Mouse (Mus musculus): ENCODE measurements at regions not wholly inside any gene's neighbourhood (a gene's known extent, or its start where the extent isn't known, plus 50 kb on each side); places are given as distances from the start of the nearest gene placed in this dataset.

DNA sequence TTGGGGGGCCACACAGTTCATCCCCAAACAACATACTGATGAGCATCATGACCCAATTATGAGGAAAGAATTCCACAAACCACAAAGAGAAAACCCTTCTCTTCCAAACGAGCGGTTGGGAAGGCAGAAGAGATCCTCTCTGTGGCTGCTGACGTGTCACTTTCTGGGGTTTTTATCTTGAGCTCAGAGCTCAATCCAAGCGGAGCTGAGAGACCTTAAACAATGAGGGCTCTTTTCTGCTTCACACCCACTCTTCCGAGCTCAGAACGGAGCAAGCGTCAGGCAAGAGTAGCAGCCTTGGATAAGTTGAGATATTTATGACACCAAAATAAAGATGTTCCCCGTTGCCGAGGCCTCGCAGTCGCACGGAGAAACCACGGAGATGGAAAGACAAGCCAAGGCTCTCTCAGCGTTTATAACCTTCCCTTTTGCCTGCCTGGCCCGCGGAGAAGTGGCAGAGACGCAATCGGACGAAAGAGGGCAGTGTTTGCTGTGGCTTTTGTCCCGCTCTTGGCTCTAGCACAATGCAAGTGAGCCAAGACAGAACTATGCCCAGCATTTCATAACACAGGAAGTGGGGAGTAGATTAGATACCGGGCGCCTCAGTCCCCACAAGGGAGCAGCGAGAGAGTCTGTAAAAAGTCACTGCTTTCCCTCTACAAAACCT, 100.7 kb downstream of the Chic2 start:
- TF ChIP-seq POLR2A (IDR thresholded peaks at IDR 0.05; ENCODE audit: borderline replicate concordance, extremely low read depth, insufficient read depth, insufficient read length, poor library complexity, severe bottlenecking) (no peak), CTCF (IDR thresholded peaks at IDR 0.05; ENCODE audit: borderline replicate concordance, extremely low read depth, insufficient read depth, insufficient read length) (peak; percentile 95)
